Mouse (Mus musculus): ENCODE measurements around the gene Tmub1. TPM values are rescaled to one million over a fixed set of nuclear protein-coding genes. Genes with fewer than 3 reads are reported as not detected.

The Tmub1 gene
- polyA plus RNA-seq, 1 experiment, result 9.8 TPM

DNA sequence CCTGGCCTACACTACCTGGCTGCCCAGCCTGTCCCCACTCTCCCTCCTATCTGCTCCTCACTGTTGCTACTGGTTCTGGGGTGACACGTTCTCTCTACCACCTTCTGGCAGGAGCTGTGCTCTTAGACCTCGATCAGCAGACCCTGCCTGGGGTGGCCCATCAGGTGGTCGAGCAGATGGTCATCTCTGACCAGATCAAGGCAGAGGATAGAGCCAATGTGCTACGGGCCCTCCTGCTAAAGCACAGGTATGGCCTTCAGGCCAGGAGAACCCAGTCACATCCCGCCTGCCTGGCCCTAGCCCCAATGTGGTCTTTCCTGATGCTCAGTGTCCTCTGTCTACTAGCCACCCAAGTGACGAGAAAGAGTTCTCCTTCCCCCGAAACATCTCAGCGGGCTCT, 13.7 kb downstream of the Tmub1 start:
- Histone ChIP-seq H3K79me2 (ENCODE audit: control insufficient read depth, insufficient read depth) (no peaks in the 10 kb centered on the region), H3ac (ENCODE audit: control insufficient read depth, insufficient read length, low read depth) (no peak overlapping the region), H3K27me3 (ENCODE audit: control insufficient read depth, insufficient read depth, insufficient read length) (no peaks in the 10 kb centered on the region), H3K4me3 (ENCODE audit: insufficient read depth, poor library complexity, severe bottlenecking) (no peak overlapping the region), H3K79me3 (ENCODE audit: low read depth) (no peaks in the 10 kb centered on the region), H3K36me3 (ENCODE audit: control insufficient read depth, insufficient read depth) (peaks cover 83% of the 10 kb centered on the region)
- TF ChIP-seq MYOG (IDR thresholded peaks at IDR 0.05; ENCODE audit: control insufficient read depth, extremely low read depth, insufficient read length) (no peak), MAX (IDR thresholded peaks at IDR 0.05) (no peak), MYOD1 (IDR thresholded peaks at IDR 0.05; ENCODE audit: control insufficient read depth, insufficient read length, low read depth) (no peak), USF1 (IDR thresholded peaks at IDR 0.05; ENCODE audit: low read depth) (no peak)

DNA sequence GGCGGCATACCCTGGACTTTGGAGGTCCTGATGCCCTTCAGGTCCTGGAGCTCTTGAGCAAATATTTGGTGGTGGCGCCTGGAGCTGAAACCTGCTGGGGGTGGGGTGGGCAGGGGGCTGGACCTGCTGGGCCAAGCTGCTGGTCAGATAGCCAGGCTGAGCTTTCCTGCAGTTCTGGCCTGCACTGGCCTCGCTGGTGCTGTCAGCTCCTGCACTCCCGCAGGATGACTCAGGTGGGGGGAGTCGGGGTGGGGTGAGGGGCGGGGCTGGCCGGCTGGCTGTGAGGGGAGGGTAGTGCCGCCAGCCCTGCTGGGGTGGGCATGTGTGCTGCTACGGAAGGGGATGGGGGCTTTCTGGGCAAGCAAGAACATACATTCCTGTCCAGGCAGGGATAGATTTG, 19.1 kb downstream of the Tmub1 start:
- Histone ChIP-seq H3K36me3 (ENCODE audit: control insufficient read depth, insufficient read depth) (peaks cover 43% of the 10 kb centered on the region), H3K27me3 (ENCODE audit: control insufficient read depth, insufficient read depth, insufficient read length) (no peaks in the 10 kb centered on the region), H3ac (ENCODE audit: control insufficient read depth, insufficient read length, low read depth) (peak overlapping the region; percentile 15), H3K4me3 (ENCODE audit: insufficient read depth, poor library complexity, severe bottlenecking) (no peak overlapping the region), H3K79me3 (ENCODE audit: low read depth) (peaks cover 13% of the 10 kb centered on the region), H3K79me2 (ENCODE audit: control insufficient read depth, insufficient read depth) (peaks cover 31% of the 10 kb centered on the region)
- TF ChIP-seq MYOG (IDR thresholded peaks at IDR 0.05; ENCODE audit: control insufficient read depth, extremely low read depth, insufficient read length) (no peak), FOSL1 (IDR thresholded peaks at IDR 0.05; ENCODE audit: insufficient read depth, low read length, poor library complexity, severe bottlenecking) (no peak), MYOD1 (IDR thresholded peaks at IDR 0.05; ENCODE audit: control insufficient read depth, insufficient read length, low read depth) (no peak), CEBPB (IDR thresholded peaks at IDR 0.05; ENCODE audit: low read depth) (no peak), MAX (IDR thresholded peaks at IDR 0.05) (no peak), CTCF (IDR thresholded peaks at IDR 0.05; ENCODE audit: control insufficient read depth, insufficient read depth, insufficient read length) (no peak), USF1 (IDR thresholded peaks at IDR 0.05; ENCODE audit: low read depth) (no peak)

DNA sequence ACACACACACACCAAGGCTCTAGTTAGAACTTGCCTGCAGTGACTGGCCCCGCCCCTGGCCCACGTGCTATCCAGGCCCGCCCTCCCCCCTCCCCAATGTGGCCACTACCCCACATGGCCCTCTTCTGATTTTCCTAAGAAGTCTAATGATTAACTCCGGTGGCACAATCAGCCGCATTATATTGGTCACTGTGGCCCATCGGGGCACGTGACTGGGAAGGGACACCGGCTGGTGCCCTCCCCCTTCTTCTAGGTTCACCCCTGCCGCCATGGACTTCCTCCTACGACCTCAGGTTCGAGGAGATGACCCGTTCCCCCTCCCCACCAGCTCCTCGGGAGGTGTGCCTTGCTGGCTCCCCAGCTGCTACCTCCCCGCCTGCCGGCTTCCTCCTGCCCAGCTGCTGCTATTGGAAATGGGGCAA, 19.7 kb downstream of the Tmub1 start:
- Histone ChIP-seq H3ac (ENCODE audit: control insufficient read depth, insufficient read length, low read depth) (no peak overlapping the region), H3K4me3 (ENCODE audit: insufficient read depth, poor library complexity, severe bottlenecking) (no peak overlapping the region)
- TF ChIP-seq CEBPB (IDR thresholded peaks at IDR 0.05; ENCODE audit: low read depth), result no peak
- no peak for TF ChIP-seq MYOG (IDR thresholded peaks at IDR 0.05; ENCODE audit: control insufficient read depth, extremely low read depth, insufficient read length)
- TF ChIP-seq MAX (IDR thresholded peaks at IDR 0.05), result no peak
- no peak for TF ChIP-seq FOSL1 (IDR thresholded peaks at IDR 0.05; ENCODE audit: insufficient read depth, low read length, poor library complexity, severe bottlenecking)
- TF ChIP-seq CTCF (IDR thresholded peaks at IDR 0.05; ENCODE audit: control insufficient read depth, insufficient read depth, insufficient read length), result no peak
- TF ChIP-seq USF1 (IDR thresholded peaks at IDR 0.05; ENCODE audit: low read depth), result no peak
- no peak for TF ChIP-seq MYOD1 (IDR thresholded peaks at IDR 0.05; ENCODE audit: control insufficient read depth, insufficient read length, low read depth)

DNA sequence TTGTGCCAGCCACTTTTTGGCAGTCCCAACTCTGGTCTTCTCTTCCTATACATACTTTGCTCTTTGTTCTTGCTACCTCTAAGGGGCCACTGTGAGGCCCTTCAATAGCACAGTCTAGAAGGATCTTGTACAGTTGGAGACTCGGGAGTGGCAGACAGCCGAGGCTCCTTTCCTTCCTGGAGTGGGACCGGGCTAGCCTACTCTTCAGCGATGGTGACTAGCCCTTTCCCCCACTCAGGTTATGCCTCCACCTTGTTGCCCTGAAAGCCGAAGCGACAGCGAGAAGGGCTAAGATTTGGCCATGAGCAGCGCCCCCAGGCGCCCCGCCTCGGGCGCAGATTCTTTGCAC, 20.4 kb downstream of the Tmub1 start:
- Histone ChIP-seq H3K4me3 (ENCODE audit: insufficient read depth, poor library complexity, severe bottlenecking) (no peak overlapping the region), H3K79me3 (ENCODE audit: low read depth) (peaks cover 15% of the 10 kb centered on the region), H3K27me3 (ENCODE audit: control insufficient read depth, insufficient read depth, insufficient read length) (no peaks in the 10 kb centered on the region), H3K36me3 (ENCODE audit: control insufficient read depth, insufficient read depth) (peaks cover 33% of the 10 kb centered on the region), H3K79me2 (ENCODE audit: control insufficient read depth, insufficient read depth) (peaks cover 37% of the 10 kb centered on the region), H3ac (ENCODE audit: control insufficient read depth, insufficient read length, low read depth) (no peak overlapping the region)
- TF ChIP-seq MAX (IDR thresholded peaks at IDR 0.05), result no peak
- no peak for TF ChIP-seq USF1 (IDR thresholded peaks at IDR 0.05; ENCODE audit: low read depth)

More for the DNA sequence above, 19.7 kb downstream of the Tmub1 start:
- H3K36me3 ChIP-seq (ENCODE audit: control insufficient read depth, insufficient read depth), result peaks cover 40% of the 10 kb centered on the region
- H3K27me3 ChIP-seq (ENCODE audit: control insufficient read depth, insufficient read depth, insufficient read length), result no peaks in the 10 kb centered on the region
- peaks cover 31% of the 10 kb centered on the region for H3K79me2 ChIP-seq (ENCODE audit: control insufficient read depth, insufficient read depth)
- H3K79me3 ChIP-seq (ENCODE audit: low read depth), result peaks cover 13% of the 10 kb centered on the region

DNA sequence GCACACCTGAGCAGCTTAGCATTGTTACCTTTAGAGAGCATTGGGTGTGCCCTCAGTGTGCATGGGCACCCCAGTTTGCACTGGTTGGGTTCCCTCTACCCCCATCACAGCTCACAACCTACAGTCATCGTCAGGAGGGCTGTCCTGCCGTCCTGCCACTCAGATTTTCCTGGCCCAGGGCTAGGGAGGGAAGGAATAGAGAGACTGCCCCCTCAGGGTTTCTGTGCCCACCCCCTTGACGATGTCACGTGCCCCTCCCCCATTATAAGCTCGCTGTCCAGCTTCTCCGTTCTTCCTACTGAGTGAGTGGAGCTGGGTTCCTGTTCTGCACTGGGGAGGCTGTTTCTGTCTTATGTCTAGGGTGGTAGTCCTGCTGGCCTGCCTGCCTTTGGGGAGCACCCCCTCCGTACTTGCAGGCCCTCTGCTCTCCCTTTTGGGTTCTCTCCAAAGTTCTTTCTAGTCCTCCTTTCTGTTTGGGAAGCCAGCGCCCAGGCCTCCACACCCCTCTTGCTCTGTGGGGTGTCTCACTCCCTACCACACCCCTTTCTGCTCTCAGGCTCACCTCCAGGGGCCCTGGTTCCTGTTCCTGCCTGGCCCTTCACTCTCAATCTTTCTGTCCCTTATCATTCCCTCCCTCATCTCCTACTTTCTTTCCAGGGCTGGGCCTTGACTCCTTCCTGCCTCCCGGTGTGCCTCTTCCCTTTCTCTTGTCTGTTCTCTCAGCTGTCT, 20.9 kb downstream of the Tmub1 start:
- no peak overlapping the region for H3ac ChIP-seq (ENCODE audit: control insufficient read depth, insufficient read length, low read depth)
- H3K79me2 ChIP-seq (ENCODE audit: control insufficient read depth, insufficient read depth), result peaks cover 37% of the 10 kb centered on the region
- peak overlapping the region; percentile 57 for H3K4me3 ChIP-seq (ENCODE audit: insufficient read depth, poor library complexity, severe bottlenecking)
- TF ChIP-seq USF1 (IDR thresholded peaks at IDR 0.05; ENCODE audit: low read depth), result peak; percentile 63
- no peak for TF ChIP-seq CEBPB (IDR thresholded peaks at IDR 0.05; ENCODE audit: low read depth)
- H3K27me3 ChIP-seq (ENCODE audit: control insufficient read depth, insufficient read depth, insufficient read length), result no peaks in the 10 kb centered on the region
- peaks cover 15% of the 10 kb centered on the region for H3K79me3 ChIP-seq (ENCODE audit: low read depth)
- peaks cover 28% of the 10 kb centered on the region for H3K36me3 ChIP-seq (ENCODE audit: control insufficient read depth, insufficient read depth)

DNA sequence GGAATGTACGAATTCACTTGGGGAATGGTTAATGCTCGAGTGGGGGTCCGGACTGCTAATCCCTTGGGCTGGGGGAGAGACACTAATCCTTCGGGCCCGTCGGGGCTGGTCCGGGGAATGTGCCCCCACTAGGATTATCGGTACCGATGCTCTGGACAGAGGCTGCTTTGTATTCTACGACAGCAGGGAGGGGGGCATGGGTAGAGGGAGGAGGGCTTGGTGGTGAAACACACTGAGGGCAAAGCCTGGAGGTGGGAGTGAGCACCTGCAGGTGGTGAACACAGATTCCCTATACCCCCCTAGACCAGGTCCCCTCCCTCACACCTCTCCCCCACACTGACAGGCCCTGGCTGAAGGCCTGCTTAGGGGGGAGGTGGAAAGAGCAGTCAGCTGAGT, 21.6 kb downstream of the Tmub1 start:
- Histone ChIP-seq H3K36me3 (ENCODE audit: control insufficient read depth, insufficient read depth) (peaks cover 30% of the 10 kb centered on the region), H3K79me2 (ENCODE audit: control insufficient read depth, insufficient read depth) (peaks cover 37% of the 10 kb centered on the region), H3ac (ENCODE audit: control insufficient read depth, insufficient read length, low read depth) (peak overlapping the region; percentile 92), H3K79me3 (ENCODE audit: low read depth) (peaks cover 15% of the 10 kb centered on the region), H3K27me3 (ENCODE audit: control insufficient read depth, insufficient read depth, insufficient read length) (no peaks in the 10 kb centered on the region), H3K4me3 (ENCODE audit: insufficient read depth, poor library complexity, severe bottlenecking) (peak overlapping the region; percentile 57)
- no peak for TF ChIP-seq USF1 (IDR thresholded peaks at IDR 0.05; ENCODE audit: low read depth)
- TF ChIP-seq CTCF (IDR thresholded peaks at IDR 0.05; ENCODE audit: control insufficient read depth, insufficient read depth, insufficient read length), result no peak
- no peak for TF ChIP-seq CEBPB (IDR thresholded peaks at IDR 0.05; ENCODE audit: low read depth)
- no peak for TF ChIP-seq MYOD1 (IDR thresholded peaks at IDR 0.05; ENCODE audit: control insufficient read depth, insufficient read length, low read depth)
